Mouse (Mus musculus) right cerebral cortex, adult 2 months (tissue): ENCODE measurements at regions not wholly inside any gene's neighbourhood (a gene's known extent, or its start where the extent isn't known, plus 50 kb on each side); places are given as distances from the start of the nearest gene placed in this dataset.

Experiments used
- DNase-seq, 2 experiments: peaks; one replicate each; pipeline ENCODE4 v3.0.0; 2021 to 2022; ENCODE audit warnings: low spot score in 2 of 2

DNA sequence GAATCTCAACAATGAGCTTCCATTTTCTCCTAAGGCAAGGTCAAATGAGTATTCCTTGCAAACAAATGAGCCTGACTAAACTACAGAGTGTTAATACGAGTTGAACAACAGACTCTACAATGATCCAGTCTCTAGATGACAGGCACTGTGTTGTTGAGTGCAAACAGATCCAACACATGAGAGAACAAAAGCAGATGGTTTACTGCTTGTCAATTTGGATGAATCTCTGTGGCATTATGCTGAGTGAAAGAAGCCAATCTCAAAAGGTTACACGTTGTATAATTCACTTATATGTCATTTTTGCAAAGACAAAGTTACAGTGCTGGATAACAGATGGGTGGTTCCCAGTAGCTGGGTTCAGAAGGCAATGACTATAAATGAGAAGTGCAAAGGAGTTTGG, 217.1 kb upstream of the Gm6657 start:
- DNase-seq: no peak

DNA sequence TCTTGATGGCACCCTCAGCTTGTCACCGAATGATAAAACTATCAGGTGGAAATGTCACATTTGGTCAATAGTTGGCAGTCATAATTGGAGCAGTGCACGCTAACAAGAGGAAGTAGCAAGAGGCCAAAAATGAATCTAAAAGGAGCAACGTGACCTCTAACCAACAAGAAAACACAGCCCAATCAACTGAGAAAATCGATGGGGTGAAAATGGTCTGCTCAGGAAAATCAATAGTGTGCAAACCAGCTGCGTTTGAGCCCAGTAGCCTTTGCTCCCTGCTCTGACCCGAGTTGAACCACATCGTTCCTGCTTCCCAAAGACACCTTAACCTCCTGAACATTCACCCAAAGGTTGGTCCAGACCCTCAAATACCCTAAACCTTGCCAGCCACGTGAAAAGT, 207.3 kb upstream of the Gm6657 start:
- DNase-seq: no peak

DNA sequence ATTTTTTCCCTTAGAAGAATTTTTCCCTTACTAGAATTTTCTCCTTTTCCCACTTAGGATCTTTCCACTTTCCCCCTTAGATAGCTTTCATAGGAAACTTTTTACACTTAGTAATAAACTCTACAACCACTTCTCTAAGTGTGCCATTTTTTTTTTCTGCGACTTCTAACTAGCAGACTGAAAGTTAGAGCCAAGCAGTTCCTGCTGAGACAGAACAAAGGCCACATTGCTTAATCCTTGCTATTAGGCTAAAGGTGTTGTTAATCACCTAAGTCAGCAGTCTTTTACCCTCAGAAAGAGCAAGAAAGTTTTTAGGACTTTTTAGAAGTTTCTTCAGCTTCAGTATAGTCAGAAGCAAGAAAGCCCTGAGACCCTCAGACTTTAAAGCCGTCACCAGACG, 204.3 kb upstream of the Gm6657 start:
- no peak for DNase-seq

DNA sequence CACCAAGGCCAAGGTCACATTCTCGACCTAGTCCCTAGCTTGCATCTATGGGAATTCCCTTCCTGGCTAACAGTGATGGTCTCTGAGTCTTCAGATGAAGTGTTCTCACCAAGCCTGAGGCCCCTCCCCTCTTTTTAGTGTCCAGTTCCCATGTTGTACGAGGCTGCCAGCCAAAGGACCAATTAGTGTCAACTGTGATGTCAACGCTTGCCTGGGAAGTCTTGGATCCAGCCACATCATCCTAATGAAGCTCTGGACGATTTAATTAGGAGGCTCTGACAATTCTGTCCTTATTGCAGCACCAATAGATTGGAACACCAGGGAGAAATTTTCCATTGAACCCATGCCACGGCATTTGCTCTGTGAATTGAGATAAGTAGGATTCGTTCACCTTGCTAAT, 202.4 kb upstream of the Gm6657 start:
- no peak for DNase-seq

DNA sequence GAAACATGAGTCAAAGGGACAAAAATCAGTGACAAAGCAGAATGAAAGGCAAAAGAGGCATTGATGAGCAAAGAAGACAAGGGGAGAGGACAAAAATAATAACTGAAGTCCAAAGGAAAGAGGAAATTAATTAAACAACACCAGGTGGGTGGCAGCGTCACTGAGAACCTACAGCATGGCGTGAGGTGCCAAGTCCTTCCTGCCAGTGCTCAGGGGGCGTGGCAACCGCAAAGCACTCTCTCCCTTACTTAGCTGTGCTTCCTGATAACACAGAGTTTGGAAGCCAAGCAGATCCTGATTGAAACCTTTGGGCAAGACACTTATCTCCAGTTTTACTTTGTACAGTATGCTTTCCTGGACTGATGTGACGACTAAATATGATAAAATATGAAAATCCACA, 199.9 kb upstream of the Gm6657 start:
- no peak for DNase-seq

DNA sequence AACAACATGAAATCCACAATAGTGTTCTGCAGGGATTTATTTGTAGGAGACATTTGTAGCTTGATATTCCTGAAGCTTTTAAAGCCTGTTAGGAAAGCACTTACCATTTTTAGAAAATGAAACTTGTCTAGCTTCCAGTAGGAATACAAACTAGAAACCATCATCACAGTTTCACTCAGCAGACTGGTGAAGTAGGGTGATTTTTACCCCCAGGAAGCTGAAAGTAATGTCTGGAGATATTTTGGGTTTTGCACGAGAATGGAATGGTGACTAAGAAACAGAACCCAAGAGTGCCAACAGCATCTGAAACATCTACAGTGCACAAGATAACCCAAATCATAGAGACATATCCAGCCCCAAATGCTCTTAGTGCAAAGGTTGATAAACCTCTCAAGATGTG, 196.1 kb upstream of the Gm6657 start:
- peak in 1 of 2 experiments; percentile 9 for DNase-seq

DNA sequence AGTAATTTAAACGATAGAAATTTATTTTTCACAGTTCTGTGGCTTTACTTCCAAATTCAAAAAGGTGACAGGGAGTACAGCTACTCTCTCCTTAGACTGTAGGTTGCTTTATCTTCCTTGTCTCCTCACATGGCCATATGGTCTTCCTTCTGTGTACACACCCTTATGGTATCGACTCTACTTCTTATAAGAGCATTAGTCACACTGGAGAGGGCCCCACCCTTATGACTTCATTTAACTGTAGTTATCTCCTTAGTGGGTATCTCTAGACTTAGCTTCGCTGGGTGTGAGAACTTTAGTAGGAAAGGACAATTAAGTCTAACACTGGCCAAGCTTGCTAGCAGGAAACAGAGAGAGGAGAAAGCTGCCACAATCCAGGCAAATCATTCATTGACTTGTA, 193.6 kb upstream of the Gm6657 start:
- DNase-seq: no peak

DNA sequence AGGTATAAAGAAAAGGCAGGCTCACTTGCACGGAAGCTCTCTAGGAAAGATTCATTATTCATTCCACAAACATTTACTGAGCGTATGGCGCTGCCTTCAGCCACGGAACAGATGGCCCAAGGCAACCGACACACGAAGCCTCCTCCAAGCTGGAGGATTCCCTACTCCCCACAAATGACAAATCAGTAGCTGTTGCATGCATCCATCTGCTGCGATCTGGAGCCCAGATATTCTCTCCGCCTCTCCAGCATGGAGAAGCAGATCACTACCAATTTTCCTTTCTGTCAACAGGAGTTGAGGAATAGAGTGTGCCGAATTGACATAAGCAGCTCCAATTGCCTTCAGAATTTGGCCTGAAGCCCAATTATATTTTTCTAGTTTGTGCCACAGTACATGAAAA, 192.2 kb upstream of the Gm6657 start:
- DNase-seq: peak; percentile 84 to 86

DNA sequence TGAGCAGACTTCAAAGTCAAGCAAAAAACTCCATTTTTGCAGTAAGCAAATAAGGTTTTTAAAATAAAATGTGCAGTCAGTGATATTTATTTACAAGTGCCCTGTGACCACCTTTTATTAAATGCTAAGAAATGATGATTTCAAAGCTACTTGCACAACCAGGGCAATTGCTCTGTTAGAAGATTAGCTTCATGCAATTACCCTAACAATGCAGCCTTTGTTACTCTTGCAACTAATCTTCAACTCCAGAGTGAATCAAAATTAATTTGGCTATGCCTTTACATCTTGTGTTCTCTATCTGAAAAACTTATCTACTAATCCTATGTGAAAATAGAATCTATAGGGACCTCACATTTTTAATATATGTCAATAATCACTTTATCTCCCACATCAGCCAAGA, 160.3 kb upstream of the Gm6657 start:
- DNase-seq: no peak

DNA sequence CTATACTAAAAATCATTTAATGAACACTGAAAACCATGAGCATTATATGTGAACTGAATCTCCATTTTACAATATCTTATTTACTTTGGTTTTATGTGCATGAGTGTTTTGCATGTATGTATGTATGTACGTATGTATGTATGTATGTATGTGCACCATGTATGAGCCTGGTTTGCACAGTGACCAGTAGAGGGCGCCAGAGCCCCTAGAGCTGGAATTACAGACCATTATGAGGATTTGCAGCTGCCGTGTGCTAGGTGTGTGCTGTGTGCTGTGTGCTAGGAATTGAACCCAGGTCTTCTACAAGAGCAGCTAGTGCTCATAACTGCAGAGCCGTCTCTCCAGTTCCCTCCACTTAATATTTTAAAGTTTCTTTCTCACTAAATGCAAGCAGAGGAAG, 147.5 kb upstream of the Gm6657 start:
- no peak for DNase-seq

DNA sequence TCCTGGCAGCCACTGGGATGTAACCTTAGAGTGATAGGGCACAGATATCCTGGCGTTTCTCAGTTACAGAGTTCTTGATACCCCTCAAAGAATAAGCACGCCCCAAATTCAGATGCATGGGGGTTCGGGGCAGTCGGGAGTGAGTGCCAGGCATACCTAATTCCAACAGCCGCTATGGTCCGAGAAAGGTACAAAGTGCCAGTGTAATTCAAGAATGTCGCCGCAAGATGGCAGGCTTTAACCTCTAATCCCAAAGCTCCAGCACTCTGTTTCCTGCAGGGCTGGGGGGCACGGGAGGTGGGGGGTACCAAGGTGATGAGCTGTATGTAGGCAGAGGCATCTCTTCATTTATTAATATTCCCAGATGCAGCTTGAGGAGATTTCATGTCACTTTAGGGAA, 138.1 kb upstream of the Gm6657 start:
- DNase-seq: peak; percentile 70 to 77

DNA sequence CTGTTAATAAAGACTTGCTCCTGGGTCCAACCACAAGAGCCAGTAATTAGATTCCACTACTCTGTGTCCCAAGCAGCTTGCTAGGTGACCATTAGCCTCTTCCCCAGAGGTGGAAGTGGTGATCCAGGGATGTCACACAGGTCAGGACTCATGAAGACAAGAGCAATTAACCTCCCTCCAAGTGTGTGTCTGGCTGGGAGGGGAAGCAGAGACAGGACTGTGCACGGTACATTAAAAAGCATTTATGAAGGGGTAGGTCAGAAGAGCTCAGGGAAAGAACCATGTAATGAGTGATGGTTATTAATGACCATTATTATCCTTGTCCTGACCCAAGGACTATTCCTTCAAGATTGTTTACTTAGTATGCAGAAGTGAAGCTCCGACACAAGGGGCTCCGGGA, 136.9 kb upstream of the Gm6657 start:
- no peak for DNase-seq

DNA sequence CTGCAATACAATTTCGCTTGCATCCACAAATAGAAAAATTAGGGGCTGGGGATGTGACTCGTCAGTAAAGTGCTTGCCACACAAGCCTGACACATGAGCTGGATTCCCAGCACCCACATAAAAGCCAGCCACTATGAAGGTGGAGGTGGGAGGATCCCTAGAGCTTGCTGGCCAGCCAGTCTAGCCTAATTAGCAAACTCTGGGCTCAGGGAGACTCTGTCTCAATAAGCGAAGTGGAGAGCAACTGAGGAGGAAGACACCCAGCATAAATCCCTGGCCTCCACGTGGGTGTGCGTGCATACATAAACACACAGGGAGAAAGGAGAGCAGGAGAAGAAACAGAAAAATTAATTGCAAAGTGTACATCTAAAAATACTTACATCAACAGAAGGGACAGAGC, 134.1 kb upstream of the Gm6657 start:
- no peak for DNase-seq

DNA sequence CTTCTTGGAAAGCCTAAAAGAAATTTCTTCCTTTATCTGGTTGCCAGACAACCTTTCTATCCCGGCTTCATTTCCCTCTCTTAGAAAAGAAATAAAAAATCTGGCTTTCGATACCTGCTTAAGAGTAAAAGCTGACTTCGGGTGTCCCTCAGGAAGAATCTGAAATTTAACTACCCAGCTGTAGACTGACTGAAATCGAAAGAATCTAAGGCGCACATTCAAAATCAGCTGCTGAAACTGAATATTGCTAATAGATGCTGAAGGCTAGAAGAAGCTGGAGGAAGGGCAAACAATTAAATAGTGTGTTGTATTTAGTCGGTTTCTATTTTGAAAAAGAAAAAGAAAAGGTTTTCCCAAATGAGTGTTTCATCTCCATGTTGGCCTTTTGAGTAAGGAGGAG, 128.0 kb upstream of the Gm6657 start:
- no peak for DNase-seq

DNA sequence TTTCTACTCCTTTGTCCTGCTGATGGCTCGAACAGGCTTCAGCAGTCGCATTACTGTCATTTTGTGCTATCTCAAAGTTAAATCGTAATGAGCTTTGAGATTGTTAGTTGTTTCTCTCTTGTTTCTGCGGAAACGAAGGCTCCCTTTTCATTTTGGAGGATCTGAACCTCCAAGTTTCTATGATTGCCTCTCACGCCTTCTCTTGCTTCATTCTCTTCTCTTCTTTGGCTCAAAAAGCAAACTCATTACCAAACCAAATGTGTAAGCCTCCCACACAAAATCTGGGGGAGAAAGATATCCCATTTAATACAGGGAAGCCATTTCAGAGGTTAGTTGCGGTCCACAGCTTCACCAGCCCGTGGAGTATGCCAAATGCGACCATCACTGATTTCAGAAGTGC, 121.1 kb upstream of the Gm6657 start:
- no peak for DNase-seq

DNA sequence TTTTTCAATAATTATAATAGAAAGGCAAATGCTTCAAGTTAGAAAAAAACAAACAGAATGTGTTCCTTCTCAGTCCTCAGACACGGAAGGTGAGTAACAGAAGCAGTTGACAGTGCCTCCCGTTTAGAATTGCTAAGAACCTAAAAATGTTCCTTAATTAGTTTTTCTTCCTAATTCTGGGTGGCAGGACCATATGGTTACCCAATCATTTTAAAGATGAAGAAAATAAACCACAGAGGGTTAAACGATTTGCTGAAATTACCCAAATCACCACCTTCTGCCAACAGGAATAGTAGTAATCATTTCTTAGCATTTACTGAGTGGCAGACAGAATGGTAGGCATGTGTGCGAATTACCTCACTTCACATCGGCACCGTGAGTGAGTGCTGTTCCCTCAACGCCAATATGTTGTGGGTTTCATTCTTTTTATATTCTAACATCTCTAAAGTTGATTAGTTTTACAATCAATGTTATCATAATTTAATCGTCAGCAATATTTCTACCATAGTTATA, 119.7 kb upstream of the Gm6657 start:
- DNase-seq: no peak

DNA sequence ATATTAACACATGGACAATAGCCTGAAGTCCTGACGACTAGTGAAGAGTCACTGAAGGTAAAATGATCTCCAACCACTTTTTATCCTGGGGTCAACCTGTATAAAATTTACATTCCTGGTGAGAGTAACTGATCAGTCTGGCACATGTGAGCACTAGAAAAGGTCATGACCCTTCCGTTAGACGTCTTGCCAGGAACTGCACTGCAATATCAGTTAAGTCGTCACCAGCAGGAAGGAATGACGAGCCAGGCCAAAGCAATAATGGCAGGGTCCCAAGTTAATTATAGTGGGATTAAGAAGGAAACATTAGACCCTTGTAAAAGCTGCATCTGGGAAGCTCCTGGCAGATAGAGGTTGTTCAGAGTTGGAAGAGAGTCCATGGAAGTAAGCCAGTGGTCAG, 116.8 kb upstream of the Gm6657 start:
- DNase-seq: no peak

DNA sequence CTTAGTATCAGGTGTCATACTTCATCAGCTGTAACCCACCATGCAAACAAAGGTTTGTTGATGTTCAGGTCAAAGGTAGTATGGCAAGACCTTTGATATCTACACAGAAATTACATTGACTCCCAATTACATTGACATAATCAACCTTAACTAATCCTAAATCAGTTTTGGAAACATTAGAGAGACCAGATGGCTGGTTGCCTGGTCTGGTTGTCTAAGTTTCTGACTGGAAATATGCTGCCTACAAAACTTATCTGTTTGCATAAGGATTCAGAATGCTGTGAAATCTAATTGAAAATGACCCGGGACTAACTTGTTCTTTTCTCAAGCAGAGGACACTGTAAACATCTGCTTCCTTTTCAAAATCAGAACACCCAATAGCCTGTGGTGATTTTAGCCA, 111.9 kb upstream of the Gm6657 start:
- DNase-seq: no peak

DNA sequence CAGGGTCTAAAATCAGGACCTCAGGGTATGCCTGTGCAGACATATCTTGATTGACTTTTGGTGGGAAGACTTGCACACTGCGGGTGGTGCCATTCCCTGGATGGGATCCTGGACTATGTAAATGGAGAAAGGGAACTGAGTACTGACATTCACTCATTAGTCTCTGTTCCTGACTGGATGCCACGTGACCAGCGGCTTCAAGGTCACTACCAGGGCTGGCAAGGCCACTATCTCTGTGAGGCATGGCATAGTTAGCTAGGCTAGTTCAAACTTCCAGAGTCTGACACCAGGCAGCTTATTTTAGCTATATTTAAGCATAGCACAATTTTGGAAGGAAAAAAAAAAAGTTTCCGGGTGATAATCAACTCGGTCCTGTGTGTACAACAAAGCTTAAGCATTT, 108.0 kb upstream of the Gm6657 start:
- no peak for DNase-seq

DNA sequence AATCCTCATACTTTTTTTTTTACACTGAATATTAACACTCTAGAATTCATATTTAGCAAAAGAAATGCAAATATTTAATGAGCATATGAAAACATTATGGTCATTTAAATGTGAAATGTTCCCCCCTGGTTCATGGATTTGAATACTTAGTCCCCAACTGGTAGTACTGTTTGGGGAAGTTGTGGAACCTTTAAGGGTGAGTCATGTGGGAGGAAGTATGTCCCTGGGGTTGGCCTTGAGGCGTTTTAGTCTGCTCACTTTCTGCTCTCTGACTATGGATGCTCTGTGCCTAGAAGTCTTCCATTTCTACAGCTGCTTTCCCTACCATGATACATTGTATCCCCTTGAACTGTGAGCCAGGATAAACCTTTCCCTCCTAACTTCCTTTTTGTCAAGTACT, 106.1 kb upstream of the Gm6657 start:
- no peak for DNase-seq

DNA sequence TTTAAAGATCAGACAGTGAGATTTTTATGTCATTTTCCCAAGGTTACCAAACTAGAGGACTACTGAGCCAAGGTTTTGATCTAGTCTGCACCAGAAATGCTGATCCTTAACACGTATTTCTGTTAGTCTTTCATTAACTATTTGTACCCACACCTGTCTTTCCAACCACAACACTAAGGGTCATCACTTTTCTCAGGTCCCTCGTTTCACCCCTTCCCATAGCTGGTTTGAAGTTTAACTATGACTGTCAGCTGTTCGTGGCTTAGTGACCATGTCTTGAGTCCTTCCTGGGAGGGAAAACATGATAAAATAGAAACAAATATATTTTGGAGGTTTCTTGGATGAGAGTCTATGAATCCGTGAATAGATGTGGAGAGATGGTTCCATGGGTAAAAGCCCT, 99.6 kb upstream of the Gm6657 start:
- no peak for DNase-seq

DNA sequence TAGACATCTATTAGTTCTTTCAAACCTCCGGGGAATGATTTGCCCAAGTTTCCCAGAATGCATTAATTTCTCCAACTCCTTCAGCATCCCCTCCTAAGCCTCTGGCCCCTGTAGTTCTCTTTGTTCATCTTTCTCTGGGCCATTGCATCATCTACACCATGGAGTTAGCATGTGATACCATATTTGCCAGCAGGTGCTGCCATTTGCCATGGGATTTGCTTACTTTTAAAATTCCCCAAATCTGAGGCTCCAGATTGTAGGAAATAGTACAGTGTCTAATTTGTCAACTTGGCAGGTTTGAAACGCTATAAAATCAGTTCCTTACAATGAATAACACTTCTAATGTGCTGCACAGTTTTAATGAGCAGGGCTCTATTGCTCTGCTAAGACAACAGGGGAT, 98.7 kb upstream of the Gm6657 start:
- no peak for DNase-seq

DNA sequence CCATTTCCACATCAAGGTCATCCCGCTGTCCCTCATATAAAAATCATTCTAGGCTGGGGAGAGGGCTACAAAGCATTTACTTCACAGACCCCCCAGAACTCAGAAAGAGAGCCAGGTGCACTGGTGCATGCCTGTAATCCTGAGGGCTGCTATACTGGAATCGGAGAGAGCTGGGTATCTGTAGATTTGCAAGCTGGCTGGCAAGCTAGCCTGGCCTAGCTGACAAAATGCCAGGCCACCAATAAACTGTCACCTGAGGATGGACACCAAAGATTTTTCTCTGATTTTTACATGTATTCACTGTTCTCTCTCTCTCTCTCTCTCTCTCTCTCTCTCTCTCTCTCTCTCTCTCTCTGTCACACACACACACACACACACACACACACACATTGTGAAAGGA, 98.1 kb upstream of the Gm6657 start:
- DNase-seq: no peak

DNA sequence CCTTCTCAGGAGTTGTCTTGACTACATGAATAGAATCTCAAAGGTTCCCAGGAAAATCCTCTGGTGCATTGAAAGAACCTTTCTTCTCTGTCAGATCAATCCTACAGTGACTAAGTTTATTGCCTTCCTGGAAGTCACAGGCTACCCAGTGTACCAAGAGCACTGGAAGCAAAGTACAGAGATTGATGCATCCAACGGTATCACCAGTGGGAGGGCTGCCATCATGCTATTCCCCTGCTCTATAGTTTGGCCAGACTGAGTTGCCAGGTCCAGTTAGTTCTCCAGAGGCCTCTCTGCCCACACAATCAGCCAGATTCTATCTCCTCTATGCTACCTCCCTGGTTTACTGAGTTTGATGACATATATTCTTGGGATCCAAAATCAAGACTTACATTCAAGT, 96.9 kb upstream of the Gm6657 start:
- DNase-seq: no peak

DNA sequence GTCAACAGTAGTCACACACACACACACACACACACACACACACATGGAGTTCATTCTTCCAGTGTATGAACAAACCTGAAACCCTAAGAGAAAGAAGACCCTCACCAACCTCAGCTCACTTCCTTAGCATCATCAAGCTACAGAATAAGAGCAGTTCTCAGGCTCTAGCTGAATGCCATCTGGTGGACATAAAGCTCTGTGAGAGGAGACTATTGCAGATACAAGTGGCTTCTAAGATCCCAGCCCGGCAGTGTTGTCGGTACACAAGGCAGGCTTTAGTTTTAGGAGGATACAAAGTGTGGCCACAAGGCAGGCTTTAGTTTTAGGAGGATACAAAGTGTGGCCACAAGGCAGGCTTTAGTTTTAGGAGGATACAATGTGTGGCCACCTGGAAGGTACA, 96.3 kb upstream of the Gm6657 start:
- no peak for DNase-seq
